Mouse (Mus musculus) bone marrow macrophage, adult 2 months (primary cell): Measurements from ENCODE around the gene Mob3c.

Source experiments
- CTCF ChIP-seq: IDR thresholded peaks from 2 replicates; pipeline ENCODE4 v1.5.1; 2012; ENCODE audit warnings: low read depth, mild to moderate bottlenecking, low read length, moderate library complexity
- POLR2A ChIP-seq: IDR thresholded peaks from 2 replicates; pipeline ENCODE4 v1.6.1; 2012; ENCODE audit warnings: mild to moderate bottlenecking, low read depth, low read length, borderline replicate concordance

DNA sequence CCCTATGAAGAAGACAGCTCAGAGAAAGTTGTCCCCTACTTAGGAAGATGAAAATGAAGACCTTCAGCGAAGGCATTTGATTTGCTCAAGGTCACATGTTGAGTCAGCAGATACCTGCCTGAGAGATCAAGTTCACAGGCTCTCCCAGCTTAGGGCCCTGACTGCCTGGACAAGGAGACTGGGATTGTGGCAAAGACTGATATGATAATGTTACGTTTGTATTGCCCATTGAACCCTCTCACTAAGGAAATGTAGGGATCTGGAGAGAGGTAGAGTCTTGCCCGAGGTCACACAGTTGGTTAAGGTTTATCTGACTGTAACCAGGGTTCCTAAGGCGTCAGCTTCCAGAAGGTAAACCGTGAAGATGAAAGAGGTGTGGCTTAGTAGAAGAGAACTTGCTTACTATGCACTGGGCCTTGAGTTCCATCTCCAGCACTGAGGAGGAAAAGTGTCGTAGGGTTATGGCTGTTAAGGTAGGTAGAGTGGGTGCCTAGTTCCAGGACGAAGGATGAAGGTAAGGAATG lies 42.3 kb upstream of the Mob3c start:
- TF ChIP-seq POLR2A (no peak), CTCF (no peak)
